Mouse (Mus musculus) midbrain, postnatal 0 days (tissue): Measurements from ENCODE around the gene Orm3. TPM values are rescaled to one million over a fixed set of nuclear protein-coding genes. Genes with fewer than 3 reads are reported as not detected.
A peak's percentile ranks its signal among the peaks of the same experiment; 100 is the strongest.

Experiments used
- ATAC-seq: fragments of 200-750 bp; cut with Nextera tagmentation; 2 replicates; pipeline ENCODE4 v1.8.0; 2017; ENCODE audit warnings: moderate number of reproducible peaks, mild to moderate bottlenecking, moderate TSS enrichment, moderate library complexity; ENCODE audit not compliant: low FRiP score
- DNase-seq: peaks from one replicate; pipeline ENCODE4 v3.0.0-alpha.2; 2015; ENCODE audit warnings: low spot score
- H3K27ac ChIP-seq: fragments of 300-500 bp; sonication (generic); 2 replicates; pipeline ENCODE4 v1.5.1; 2014; ENCODE audit warnings: low read depth, mild to moderate bottlenecking, low read length, mixed read lengths
- H3K27me3 ChIP-seq: fragments of 300-500 bp; sonication (generic); 2 replicates; pipeline ENCODE4 v1.6.1; 2014; ENCODE audit warnings: low read length, control low read depth, mixed read lengths; ENCODE audit not compliant: insufficient read depth
- H3K36me3 ChIP-seq: fragments of 300-500 bp; sonication (generic); 2 replicates; pipeline ENCODE4 v1.6.1; 2014; ENCODE audit warnings: low read length, control low read depth, mixed read lengths; ENCODE audit not compliant: insufficient read depth
- H3K4me1 ChIP-seq: fragments of 300-500 bp; sonication (generic); 2 replicates; pipeline ENCODE4 v1.6.1; 2014; ENCODE audit warnings: mild to moderate bottlenecking, control low read depth, antibody characterized with exemption, low read length, mixed read lengths; ENCODE audit not compliant: insufficient read depth
- H3K4me2 ChIP-seq: fragments of 300-500 bp; sonication (generic); 2 replicates; pipeline ENCODE4 v1.6.1; 2014; ENCODE audit warnings: low read depth, mild to moderate bottlenecking, low read length, mixed read lengths; ENCODE audit not compliant: poor library complexity, severe bottlenecking
- H3K4me3 ChIP-seq: fragments of 300-500 bp; sonication (generic); 2 replicates; pipeline ENCODE4 v1.5.1; 2014; ENCODE audit warnings: low read depth, mild to moderate bottlenecking, low read length, moderate library complexity
- H3K9ac ChIP-seq: fragments of 300-500 bp; sonication (generic); replicated peaks from 2 replicates; pipeline ENCODE4 v1.6.1; 2014; ENCODE audit warnings: mild to moderate bottlenecking, low read length, moderate library complexity, mixed read lengths; ENCODE audit not compliant: poor library complexity, severe bottlenecking
- H3K9me3 ChIP-seq: fragments of 300-500 bp; sonication (generic); 2 replicates; pipeline ENCODE4 v1.6.1; 2016; ENCODE audit warnings: low read length, control low read depth
- CTCF ChIP-seq: IDR thresholded peaks from 2 replicates; pipeline ENCODE4 v1.5.1; 2016; ENCODE audit warnings: antibody characterized with exemption, mild to moderate bottlenecking
- WGBS: fragments of 180-500 bp; shearing (Covaris S2); extraction: QIAGEN DNeasy Blood & Tissue Kit; methylation state at CpG from one replicate; pipeline ENCODE4 v1.1.7; 2014; 5-methylcytosine and 5-hydroxymethylcytosine counted together
- polyA plus RNA-seq: library from polyadenylated mRNA; unstranded; fragments of >200 nt; fragmentation: Nextera tagmentation; extraction: Ambion mirVana; gene quantifications from 2 replicates; pipeline ENCODE4 v1.2.1, GENCODE M21; 2015
- total RNA-seq: library from RNA; depleted of rRNA; stranded (reverse); fragments of >200 nt; gene quantifications from 2 replicates; pipeline ENCODE4 v1.2.3, GENCODE M21; 2014

The Orm3 gene
- total and polyA plus RNA-seq, 2 experiments from 2014 or later = not detected

DNA sequence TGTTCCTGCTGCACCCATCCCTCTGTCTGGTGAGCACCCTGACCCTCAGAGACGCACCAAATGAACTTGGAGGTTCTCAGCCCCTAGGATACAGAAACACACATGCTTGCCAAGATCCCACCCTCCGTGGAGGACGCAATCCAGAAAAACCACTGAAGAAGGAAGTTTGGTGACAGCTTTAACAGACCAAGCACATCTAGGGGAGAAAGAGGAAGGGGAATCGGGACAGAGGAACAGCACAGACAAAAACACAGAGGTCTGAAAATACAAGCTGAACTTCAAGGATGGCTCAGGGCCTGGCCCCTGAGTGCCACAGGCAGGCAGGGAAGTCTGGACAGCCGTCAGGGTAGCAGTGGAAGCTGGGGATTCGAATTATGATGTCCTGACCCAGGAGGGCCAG is 45.7 kb downstream of the Orm3 start:
- Histone ChIP-seq H3K4me3 (no peak overlapping the region), H3K9me3 (no peaks in the 10 kb centered on the region), H3K4me2 (no peak overlapping the region), H3K27ac (no peak overlapping the region), H3K4me1 (no peaks in the 10 kb centered on the region), H3K9ac (no peak overlapping the region), H3K27me3 (no peaks in the 10 kb centered on the region), H3K36me3 (no peaks in the 10 kb centered on the region)
- no peak for TF ChIP-seq CTCF
- no peak for ATAC-seq
- 84% methylated on average over 6 of the region's 6 CpGs for WGBS
- DNase-seq = no peak

DNA sequence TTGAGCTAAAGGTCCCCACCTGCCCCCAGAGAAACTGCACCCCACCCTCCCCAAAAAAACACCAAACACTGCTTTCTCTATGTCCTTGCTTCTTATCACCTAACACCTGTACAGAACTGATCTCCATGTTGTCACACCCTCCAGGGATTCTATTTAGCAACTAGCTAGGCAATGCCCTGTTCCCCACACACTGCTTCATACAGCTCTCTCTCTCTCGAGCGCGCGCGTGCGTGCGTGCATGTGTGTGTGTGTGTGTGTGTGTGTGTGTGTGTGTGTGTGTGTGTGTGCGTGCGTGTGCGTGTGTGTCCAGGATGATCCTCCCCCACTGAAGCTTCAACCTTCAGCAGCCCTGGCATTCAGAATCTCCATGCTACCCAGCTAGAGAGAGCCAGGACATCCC is 46.1 kb downstream of the Orm3 start:
- no peak for ATAC-seq
- H3K9ac ChIP-seq = no peak overlapping the region

DNA sequence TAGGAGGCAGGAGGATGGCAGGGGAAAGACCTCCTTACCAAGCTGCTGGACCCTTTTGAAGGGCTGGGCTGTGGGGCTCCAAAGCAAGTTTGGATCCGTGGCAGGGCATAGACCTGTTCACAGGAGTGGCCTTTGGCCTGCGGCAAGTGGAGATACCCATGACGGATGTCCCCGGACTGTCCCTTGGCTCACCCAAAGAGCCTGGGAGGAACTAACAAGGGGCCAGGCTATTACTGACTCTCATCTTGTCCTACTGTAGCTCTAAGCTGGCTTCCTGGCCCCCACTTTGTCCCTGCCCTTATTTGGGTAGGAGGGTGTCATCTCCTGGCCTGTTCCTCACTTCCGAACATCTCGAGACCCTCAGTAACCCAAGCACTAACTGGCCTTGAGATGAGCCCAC is 46.6 kb downstream of the Orm3 start:
- H3K9me3 ChIP-seq = no peaks in the 10 kb centered on the region
- no peaks in the 10 kb centered on the region for H3K4me1 ChIP-seq
- no peak overlapping the region for H3K9ac ChIP-seq
- TF ChIP-seq CTCF = no peak
- no peak overlapping the region for H3K27ac ChIP-seq
- DNase-seq (no peak), ATAC-seq (no peak)
- peak overlapping the region; percentile 21; the same call in 1 of the 2 replicates for H3K4me2 ChIP-seq
- no peaks in the 10 kb centered on the region for H3K36me3 ChIP-seq
- H3K4me3 ChIP-seq = no peak overlapping the region
- H3K27me3 ChIP-seq = no peaks in the 10 kb centered on the region
- WGBS = 72% methylated on average over 6 of the region's 6 CpGs

More for the DNA sequence above, 46.1 kb downstream of the Orm3 start:
- H3K9me3 ChIP-seq = no peaks in the 10 kb centered on the region
- H3K4me1 ChIP-seq = no peaks in the 10 kb centered on the region
- no peak for DNase-seq
- H3K27ac ChIP-seq = no peak overlapping the region
- no peaks in the 10 kb centered on the region for H3K36me3 ChIP-seq
- no peak overlapping the region for H3K4me3 ChIP-seq
- TF ChIP-seq CTCF = no peak
- H3K4me2 ChIP-seq = 0 out of 2 replicates have a peak overlapping the region, but pooled peaks have one; percentile 21
- H3K27me3 ChIP-seq = no peaks in the 10 kb centered on the region
- 92% methylated on average over 10 of the region's 10 CpGs for WGBS

DNA sequence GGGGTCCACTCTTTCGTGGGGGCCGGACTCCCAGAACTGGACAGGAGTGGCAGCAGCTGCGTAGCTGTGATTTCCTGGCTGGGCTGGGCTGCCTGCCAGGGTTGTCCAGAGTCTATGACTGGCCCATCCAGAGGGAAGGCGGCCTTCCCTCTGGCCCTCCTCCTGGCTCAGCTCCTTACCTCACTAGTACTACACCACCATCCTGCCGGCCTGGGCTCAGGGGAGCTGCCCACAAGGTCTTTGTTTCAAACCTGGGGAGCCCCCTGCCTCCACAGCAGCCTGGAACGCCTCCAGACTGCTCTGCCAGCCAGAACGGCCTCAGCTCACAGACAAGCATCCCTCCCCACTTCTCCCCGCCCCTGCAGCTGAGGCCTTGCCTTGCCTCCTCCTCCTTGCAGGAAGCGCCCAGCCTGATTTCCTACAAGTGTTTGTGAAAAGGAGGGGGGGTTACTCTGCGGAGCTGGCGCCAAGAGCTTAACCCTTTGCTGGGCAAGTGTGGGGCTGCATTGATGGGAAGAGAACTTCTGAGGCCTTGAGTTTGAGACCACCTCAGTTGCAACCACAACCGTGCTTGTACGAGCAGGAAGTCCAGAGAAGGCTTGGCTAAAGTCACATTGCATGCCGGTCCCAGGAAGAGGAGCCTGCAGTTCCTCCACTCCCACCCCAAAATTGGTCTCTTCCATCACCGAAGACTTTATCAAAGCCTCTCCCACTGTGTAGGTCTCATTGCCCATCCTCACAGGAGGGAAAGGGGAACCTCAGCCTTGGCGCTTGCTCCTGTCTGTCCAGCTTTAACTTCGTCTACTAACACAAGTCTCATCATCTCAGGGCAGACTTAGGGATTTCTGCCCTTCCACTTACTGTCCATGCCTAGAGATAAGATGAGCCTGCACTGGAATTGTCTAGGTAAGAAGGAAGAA is 47.3 kb downstream of the Orm3 start, which contains the start of gene Akna:
Akna (minus strand) TSS at position 315 of the 920 bp plus-strand sequence.
- no peaks in the 10 kb centered on the region for H3K9me3 ChIP-seq
- no peaks in the 10 kb centered on the region for H3K27me3 ChIP-seq
- H3K9ac ChIP-seq = no peak within 1 kb of the TSS
- H3K4me3 ChIP-seq = no peak within 1 kb of the TSS
- peak within 1 kb of the TSS; percentile 21; the same call in 1 of the 2 replicates for H3K4me2 ChIP-seq
- H3K27ac ChIP-seq = peak within 1 kb of the TSS; percentile 8; the same call in 1 of the 2 replicates
- no peak for TF ChIP-seq CTCF
- 0 out of 2 replicates have a peak, but pooled peaks cover 4% of the 10 kb centered on the region for H3K4me1 ChIP-seq
- ATAC-seq (peak; percentile 71), DNase-seq (peak; percentile 91)
- 21% methylated on average over 17 of the region's 17 CpGs for WGBS
- H3K36me3 ChIP-seq = no peaks in the 10 kb centered on the region

DNA sequence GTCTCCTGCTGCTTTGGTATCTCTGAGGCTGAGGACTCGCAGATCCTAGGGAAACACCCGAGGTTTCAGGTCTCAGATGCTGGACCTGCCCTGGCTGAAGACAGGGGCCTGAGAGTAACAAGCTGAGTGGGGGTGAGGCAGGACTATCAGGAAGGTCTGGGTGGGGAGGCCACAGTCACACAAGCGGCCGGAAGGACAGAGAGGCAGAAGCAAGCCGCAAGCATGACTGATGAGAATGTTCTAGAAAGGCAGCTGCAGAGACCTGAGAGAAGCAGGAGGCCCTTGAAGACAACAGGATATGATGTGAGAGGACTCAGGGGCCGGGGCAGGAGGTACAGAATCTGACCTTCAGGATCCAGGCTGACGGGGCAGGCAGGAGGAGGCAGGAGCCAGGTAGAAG is 48.2 kb downstream of the Orm3 start:
- H3K4me3 ChIP-seq = no peak overlapping the region
- no peaks in the 10 kb centered on the region for H3K9me3 ChIP-seq
- H3K27me3 ChIP-seq = no peaks in the 10 kb centered on the region
- H3K36me3 ChIP-seq = no peaks in the 10 kb centered on the region
- H3K27ac ChIP-seq = no peak overlapping the region
- DNase-seq = no peak
- TF ChIP-seq CTCF = no peak
- 80% methylated on average over 7 of the region's 7 CpGs for WGBS
- peaks cover 7% of the 10 kb centered on the region; the same call in 1 of the 2 replicates for H3K4me1 ChIP-seq
- no peak overlapping the region for H3K4me2 ChIP-seq
- no peak overlapping the region for H3K9ac ChIP-seq
- ATAC-seq = no peak

DNA sequence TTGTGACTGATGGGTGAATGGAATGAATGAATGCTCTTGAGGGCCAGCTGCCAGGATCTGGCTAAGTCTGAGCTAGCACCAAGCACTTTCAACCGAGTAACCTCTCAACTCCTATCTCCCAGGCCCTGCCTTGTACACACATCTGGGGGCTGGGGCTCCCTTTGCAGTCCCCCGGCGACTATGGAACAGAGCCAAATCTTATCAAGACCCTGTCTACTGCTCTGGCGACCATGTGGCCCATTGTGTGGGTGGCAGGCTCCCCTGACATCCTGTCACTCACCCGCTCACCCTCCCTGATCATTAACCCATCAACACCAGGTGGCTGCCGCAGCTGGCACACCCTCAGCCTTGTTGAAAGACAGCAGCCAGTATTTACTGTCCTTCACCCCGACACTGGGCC is 49.1 kb downstream of the Orm3 start:
- Histone ChIP-seq H3K4me2 (no peak overlapping the region), H3K36me3 (no peaks in the 10 kb centered on the region), H3K4me3 (no peak overlapping the region), H3K27ac (no peak overlapping the region), H3K9ac (no peak overlapping the region), H3K4me1 (peaks cover 14% of the 10 kb centered on the region), H3K27me3 (no peaks in the 10 kb centered on the region), H3K9me3 (no peaks in the 10 kb centered on the region)
- ATAC-seq (no peak), DNase-seq (peak; percentile 20)
- TF ChIP-seq CTCF = no peak
- 19% methylated on average over 7 of the region's 7 CpGs for WGBS
